Mouse (Mus musculus): Measurements from ENCODE around the gene Srgn. TPM values are rescaled to one million over a fixed set of nuclear protein-coding genes. Genes with fewer than 3 reads are reported as not detected.
"Not testable (repeated sequence)": the region's sequence is repeated elsewhere in the genome, so short reads cannot be mapped to it uniquely, and the experiment has no call there.

Srgn gene
- total and polyA plus RNA-seq, 2 experiments from 2014 or later: 17.4 to 19.9 TPM

DNA sequence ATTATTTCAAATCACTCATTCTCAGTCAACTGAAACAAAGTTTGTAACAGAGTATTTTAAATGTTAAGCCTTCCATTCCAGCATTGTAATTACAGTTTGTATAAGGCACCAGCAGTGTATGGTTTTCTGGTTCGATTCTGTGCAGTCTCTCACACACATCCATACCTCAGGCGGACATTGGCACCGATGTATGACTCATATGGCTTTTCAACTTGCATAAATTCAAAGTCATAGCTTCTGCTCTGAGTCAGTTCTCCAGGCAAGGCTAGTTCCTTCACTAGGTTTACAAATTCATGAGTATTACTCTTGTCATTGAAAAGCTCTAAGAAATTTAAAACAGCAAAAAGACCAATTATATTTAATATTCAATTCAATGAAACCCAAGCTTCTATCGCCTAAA lies 57.5 kb downstream of the Srgn start:
- no peaks in the 10 kb centered on the region for H3K36me3 ChIP-seq (ENCODE audit: insufficient read depth)
- TF ChIP-seq CTCF (IDR thresholded peaks at IDR 0.05; ENCODE audit: low read depth): no peak
- 93% methylated on average over 4 of the region's 4 CpGs for WGBS
- no peak overlapping the region for H3K27ac ChIP-seq (ENCODE audit: low read depth, low read length)
- no peaks in the 10 kb centered on the region for H3K4me1 ChIP-seq (ENCODE audit: insufficient read depth)
- H3K9me3 ChIP-seq (ENCODE audit: low read length): no peaks in the 10 kb centered on the region
- no peaks in the 10 kb centered on the region for H3K27me3 ChIP-seq (ENCODE audit: insufficient read depth, low read length)
- H3K4me2 ChIP-seq (ENCODE audit: low read depth): no peak overlapping the region
- no peak overlapping the region for H3K9ac ChIP-seq
- H3K4me3 ChIP-seq (ENCODE audit: low read depth, low read length): no peak overlapping the region
- no peak for ATAC-seq
- no peak for DNase-seq

DNA sequence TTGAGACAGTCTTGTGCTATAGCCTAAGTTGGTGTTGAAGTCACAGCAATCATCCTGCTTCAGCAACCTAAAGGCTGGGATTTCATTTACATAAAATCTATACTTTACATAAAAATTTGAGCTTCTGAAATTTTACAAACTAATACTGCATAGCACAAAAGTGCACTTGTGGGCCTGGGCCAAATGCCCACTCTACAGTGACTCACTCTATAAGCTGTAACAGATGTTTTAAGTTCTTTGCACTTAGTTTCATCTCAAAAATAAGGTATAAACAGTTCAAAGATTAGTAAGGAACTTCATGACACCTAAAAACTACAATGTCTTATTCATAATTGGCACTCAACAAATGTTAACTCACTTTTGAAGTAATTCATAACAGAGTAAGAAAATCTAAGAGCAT lies 65.9 kb downstream of the Srgn start:
- H3K4me2 ChIP-seq (ENCODE audit: low read depth): no peak overlapping the region
- no peaks in the 10 kb centered on the region for H3K4me1 ChIP-seq (ENCODE audit: insufficient read depth)
- no peak for ATAC-seq
- H3K9me3 ChIP-seq (ENCODE audit: low read length): no peaks in the 10 kb centered on the region
- no peak for TF ChIP-seq CTCF (IDR thresholded peaks at IDR 0.05; ENCODE audit: low read depth)
- no peak overlapping the region for H3K4me3 ChIP-seq (ENCODE audit: low read depth, low read length)
- no peak overlapping the region for H3K27ac ChIP-seq (ENCODE audit: low read depth, low read length)
- peaks cover 37% of the 10 kb centered on the region for H3K36me3 ChIP-seq (ENCODE audit: insufficient read depth)
- H3K9ac ChIP-seq: no peak overlapping the region
- no peak for DNase-seq
- no peaks in the 10 kb centered on the region for H3K27me3 ChIP-seq (ENCODE audit: insufficient read depth, low read length)

DNA sequence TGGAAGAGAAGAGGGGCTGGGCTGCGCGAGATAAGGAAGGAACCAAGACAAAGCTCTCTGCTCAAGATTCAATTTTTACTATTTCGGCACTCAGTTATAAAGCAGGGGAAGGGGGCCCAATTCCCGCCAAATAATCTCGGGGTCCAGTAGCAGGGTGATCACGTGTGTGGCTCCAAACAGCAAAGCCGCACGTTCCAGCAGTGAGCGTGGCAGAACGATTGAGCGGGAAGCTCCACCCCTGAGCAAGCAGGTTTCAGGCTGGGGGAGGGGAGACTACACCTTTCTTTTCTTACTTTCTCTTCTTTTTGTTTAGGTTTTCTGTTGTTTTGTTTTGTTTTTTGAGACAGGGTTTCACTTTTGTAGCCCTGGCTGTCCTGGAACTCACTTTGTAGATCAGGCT lies 75.2 kb downstream of the Srgn start:
- not testable (repeated sequence) for H3K4me2 ChIP-seq (ENCODE audit: low read depth); H3K9ac ChIP-seq; H3K27me3 ChIP-seq (ENCODE audit: insufficient read depth, low read length); H3K4me1 ChIP-seq (ENCODE audit: insufficient read depth); DNase-seq; H3K9me3 ChIP-seq (ENCODE audit: low read length); H3K4me3 ChIP-seq (ENCODE audit: low read depth, low read length); H3K27ac ChIP-seq (ENCODE audit: low read depth, low read length); ATAC-seq
- peaks cover 18% of the 10 kb centered on the region for H3K36me3 ChIP-seq (ENCODE audit: insufficient read depth)
- 71% methylated on average over 11 of the region's 11 CpGs for WGBS

DNA sequence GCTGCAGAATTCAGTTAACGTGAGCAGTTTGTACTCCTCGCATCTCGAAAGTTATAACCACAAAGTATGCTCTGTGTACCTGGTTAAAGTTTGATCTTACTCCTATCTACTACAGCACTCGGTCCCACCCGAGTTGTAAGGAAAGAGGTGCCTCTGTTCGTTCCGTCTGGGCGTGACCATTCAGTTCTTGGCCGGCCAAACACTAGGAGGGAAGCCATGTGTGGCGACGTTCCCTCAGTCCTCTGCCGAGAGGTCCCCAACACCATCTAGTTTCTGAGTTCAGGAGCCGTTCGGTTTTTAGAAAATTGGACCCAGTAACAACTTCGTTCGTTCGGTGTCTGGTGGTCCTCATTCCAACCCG lies 77.0 kb downstream of the Srgn start:
- ATAC-seq: peak; percentile 0; the same call in 1 of the 2 replicates
- Histone ChIP-seq H3K9ac (peak overlapping the region; percentile 73; the same call in 1 of the 2 replicates), H3K9me3 (ENCODE audit: low read length) (no peaks in the 10 kb centered on the region), H3K27ac (ENCODE audit: low read depth, low read length) (peak overlapping the region; percentile 88), H3K36me3 (ENCODE audit: insufficient read depth) (peaks cover 20% of the 10 kb centered on the region), H3K4me3 (ENCODE audit: low read depth, low read length) (peak overlapping the region; percentile 73), H3K27me3 (ENCODE audit: insufficient read depth, low read length) (no peaks in the 10 kb centered on the region), H3K4me1 (ENCODE audit: insufficient read depth) (peaks cover 3% of the 10 kb centered on the region; the same call in 1 of the 2 replicates), H3K4me2 (ENCODE audit: low read depth) (peak overlapping the region; percentile 62)
- TF ChIP-seq CTCF (IDR thresholded peaks at IDR 0.05; ENCODE audit: low read depth): no peak
- WGBS: 39% methylated on average over 18 of the region's 18 CpGs
- DNase-seq: no peak

DNA sequence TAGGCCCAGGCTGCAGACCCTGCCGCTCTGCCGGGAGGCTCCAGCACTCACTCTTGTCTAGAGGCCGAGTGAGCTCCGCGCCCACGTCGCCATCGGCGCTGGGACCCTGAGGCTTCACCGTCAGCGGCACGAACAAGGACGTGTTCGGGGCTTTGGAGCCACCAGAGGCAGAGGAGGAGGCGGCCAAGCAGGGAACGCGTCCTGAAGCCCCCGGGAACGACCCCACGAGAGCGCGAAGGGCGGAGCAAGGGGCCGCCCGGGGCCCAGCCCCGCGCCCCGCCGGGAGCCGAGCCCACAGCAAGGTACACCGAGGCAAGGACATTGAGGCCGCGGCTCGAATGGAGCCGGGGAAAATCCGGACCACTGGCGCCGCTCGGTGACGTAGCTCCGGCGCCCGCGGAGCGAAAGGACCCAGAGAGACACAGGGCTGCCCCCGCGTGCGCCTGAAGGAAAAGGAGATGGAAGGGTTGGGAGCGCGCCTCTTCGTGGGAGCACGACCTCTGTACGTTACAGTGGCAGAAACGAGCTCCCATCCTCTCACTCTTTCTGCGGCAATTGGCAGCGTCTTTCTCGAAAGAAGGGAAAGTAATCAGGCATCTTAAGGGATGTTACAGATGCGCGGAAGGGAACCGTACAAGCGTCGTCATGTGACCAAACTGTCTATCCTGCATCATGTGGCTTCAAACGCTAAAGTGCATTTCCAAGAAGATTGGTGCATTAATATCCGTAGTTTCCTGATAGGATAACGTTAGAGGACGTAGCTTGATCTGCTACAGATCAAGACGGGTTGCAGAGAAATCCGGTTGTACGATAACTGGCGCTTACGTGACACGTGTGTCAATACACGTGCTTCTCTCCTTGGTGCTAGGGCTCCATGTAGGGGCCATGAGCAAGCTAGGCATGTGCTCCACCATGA lies 77.6 kb downstream of the Srgn start, which contains the start of the genes 4930507D05Rik and Supv3l1:
TSS of gene 4930507D05Rik (plus strand) at position 126 of the 916 bp plus-strand sequence.
TSS of gene Supv3l1 (minus strand) at position 375 of the 916 bp plus-strand sequence.
- Histone ChIP-seq H3K9ac (peak within 1 kb of the TSS; percentile 73), H3K9me3 (ENCODE audit: low read length) (no peaks in the 10 kb centered on the region), H3K4me1 (ENCODE audit: insufficient read depth) (peaks cover 3% of the 10 kb centered on the region; the same call in 1 of the 2 replicates), H3K36me3 (ENCODE audit: insufficient read depth) (peaks cover 26% of the 10 kb centered on the region), H3K4me3 (ENCODE audit: low read depth, low read length) (peak within 1 kb of the TSS; percentile 73), H3K27me3 (ENCODE audit: insufficient read depth, low read length) (no peaks in the 10 kb centered on the region), H3K27ac (ENCODE audit: low read depth, low read length) (peak within 1 kb of the TSS; percentile 88), H3K4me2 (ENCODE audit: low read depth) (peak within 1 kb of the TSS; percentile 62)
- peak; percentile 98 for ATAC-seq
- peak; percentile 96 for DNase-seq
- TF ChIP-seq CTCF (IDR thresholded peaks at IDR 0.05; ENCODE audit: low read depth): no peak
- 2% methylated on average over 70 of the region's 73 CpGs for WGBS

Other genes with a start within 250 kb of the Srgn start
- gene Hk1, start 147.5 kb downstream of the Srgn start, total RNA-seq (2014; rRNA removed): 86.2 and 90.1 TPM in 2 replicates
- gene Hk1, start 147.5 kb downstream of the Srgn start, polyA plus RNA-seq (2015; fragmentation: Nextera tagmentation; extraction: Ambion mirVana): 109 and 140 TPM in 2 replicates
- gene Hkdc1, start 105.0 kb downstream of the Srgn start, total RNA-seq (2014; rRNA removed): 0.23 and 0.57 TPM in 2 replicates
- gene Hkdc1, start 105.0 kb downstream of the Srgn start, polyA plus RNA-seq (2015; fragmentation: Nextera tagmentation; extraction: Ambion mirVana): 0.31 and 0.33 TPM in 2 replicates
- 2.0 and 2.2 TPM in 2 replicates for gene 4930507D05Rik, start 78.0 kb downstream of the Srgn start, total RNA-seq (2014; rRNA removed)
- 0.98 and 1.5 TPM in 2 replicates for gene 4930507D05Rik, start 78.0 kb downstream of the Srgn start, polyA plus RNA-seq (2015; fragmentation: Nextera tagmentation; extraction: Ambion mirVana)
- gene Supv3l1, start 77.7 kb downstream of the Srgn start, total RNA-seq (2014; rRNA removed): 23.5 and 26.0 TPM in 2 replicates
- gene Supv3l1, start 77.7 kb downstream of the Srgn start, polyA plus RNA-seq (2015; fragmentation: Nextera tagmentation; extraction: Ambion mirVana): 13.2 and 15.8 TPM in 2 replicates
- 40.2 and 45.7 TPM in 2 replicates for gene Vps26a, start 40.6 kb downstream of the Srgn start, total RNA-seq (2014; rRNA removed)
- gene Vps26a, start 40.6 kb downstream of the Srgn start, polyA plus RNA-seq (2015; fragmentation: Nextera tagmentation; extraction: Ambion mirVana): 43.1 and 52.1 TPM in 2 replicates
- gene Kif1bp, start 51.0 kb upstream of the Srgn start, total RNA-seq (2014; rRNA removed): 95.5 and 100 TPM in 2 replicates
- gene Kif1bp, start 51.0 kb upstream of the Srgn start, polyA plus RNA-seq (2015; fragmentation: Nextera tagmentation; extraction: Ambion mirVana): 67.8 and 78.9 TPM in 2 replicates
- gene Ddx21, start 74.8 kb upstream of the Srgn start, total RNA-seq (2014; rRNA removed): 24.2 and 30.7 TPM in 2 replicates
- 10.4 and 11.1 TPM in 2 replicates for gene Ddx21, start 74.8 kb upstream of the Srgn start, polyA plus RNA-seq (2015; fragmentation: Nextera tagmentation; extraction: Ambion mirVana)
- gene Ddx50, start 123.8 kb upstream of the Srgn start, total RNA-seq (2014; rRNA removed): 77.4 and 91.0 TPM in 2 replicates
- gene Ddx50, start 123.8 kb upstream of the Srgn start, polyA plus RNA-seq (2015; fragmentation: Nextera tagmentation; extraction: Ambion mirVana): 73.1 and 74.5 TPM in 2 replicates
- 4.3 and 6.1 TPM in 2 replicates for gene Stox1, start 198.7 kb upstream of the Srgn start, total RNA-seq (2014; rRNA removed)
- 3.9 and 6.9 TPM in 2 replicates for gene Stox1, start 198.7 kb upstream of the Srgn start, polyA plus RNA-seq (2015; fragmentation: Nextera tagmentation; extraction: Ambion mirVana)